Mouse (Mus musculus) NIH3T3 (cell line): ENCODE results near the gene Nsrp1.
A peak's percentile ranks its signal among the peaks of the same experiment; 100 is the strongest.
"Not testable (repeated sequence)": the region's sequence is repeated elsewhere in the genome, so short reads cannot be mapped to it uniquely, and the experiment has no call there.

Source experiments
- DNase-seq: peaks from one replicate; pipeline ENCODE4 v3.0.0-alpha.2; 2012; ENCODE audit warnings: low read depth

Nsrp1 gene

DNA sequence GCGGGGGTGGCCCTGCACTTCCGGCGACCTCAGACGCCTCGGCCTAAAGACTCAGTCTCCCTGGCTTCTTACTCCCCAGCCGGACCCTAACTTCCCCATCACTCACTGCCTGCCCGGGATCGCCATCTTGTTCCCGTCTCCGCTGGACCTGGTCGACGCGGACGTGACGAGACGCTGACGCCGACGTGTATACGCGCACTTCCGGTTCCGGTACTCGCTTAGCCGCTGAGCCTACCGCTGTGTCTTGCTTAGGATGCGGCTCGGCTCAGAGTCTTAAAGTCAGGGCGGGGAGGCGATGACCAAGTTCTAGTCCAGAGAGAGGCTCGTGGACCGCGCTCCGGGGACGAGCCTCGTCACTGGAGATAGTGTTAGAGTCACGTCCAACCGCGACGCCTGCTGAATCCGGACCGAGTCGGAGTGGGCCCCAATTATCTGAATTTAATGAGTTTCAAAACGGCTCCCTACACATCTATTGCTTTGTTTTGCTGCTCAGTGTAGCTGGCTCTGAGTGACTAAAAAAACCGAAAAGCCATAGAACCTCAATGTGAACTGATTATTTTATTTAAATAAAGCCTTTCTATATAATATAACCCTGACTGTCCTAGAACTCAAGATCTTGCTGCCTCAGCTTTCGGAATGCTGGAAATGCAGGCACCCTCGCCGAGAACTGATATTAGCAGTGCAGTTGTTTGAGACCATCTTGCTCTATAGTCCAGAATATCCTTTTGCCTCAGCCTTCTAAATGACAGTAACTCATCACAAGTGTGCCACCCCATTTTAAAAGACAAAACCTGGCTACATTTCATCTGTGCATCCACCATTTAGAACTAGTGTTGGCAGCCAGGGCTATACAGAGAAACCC is at the start of gene Nsrp1:
Nsrp1 (minus strand) TSS at position 163 of the 862 bp plus-strand sequence.
- peak; percentile 96 for DNase-seq

DNA sequence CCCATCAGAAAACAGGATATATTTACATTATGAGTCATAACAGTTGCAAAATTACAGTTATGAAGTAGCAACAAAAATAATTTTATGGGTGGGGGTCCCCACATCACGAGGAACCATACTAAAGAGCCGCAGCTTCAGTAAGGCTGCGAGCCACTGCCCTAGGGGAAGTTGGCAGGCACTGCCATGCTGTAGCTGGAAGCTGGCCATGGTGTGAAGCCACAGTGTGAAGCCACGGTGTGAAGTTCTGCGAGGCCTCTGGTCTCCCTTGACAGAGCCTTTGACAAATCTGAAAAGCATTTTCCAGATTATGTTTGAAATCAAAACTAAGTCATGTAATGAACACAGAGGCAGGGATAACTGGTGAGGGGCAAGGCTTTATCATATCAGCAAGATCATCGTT is 32.9 kb upstream of the Nsrp1 start:
- no peak for DNase-seq

DNA sequence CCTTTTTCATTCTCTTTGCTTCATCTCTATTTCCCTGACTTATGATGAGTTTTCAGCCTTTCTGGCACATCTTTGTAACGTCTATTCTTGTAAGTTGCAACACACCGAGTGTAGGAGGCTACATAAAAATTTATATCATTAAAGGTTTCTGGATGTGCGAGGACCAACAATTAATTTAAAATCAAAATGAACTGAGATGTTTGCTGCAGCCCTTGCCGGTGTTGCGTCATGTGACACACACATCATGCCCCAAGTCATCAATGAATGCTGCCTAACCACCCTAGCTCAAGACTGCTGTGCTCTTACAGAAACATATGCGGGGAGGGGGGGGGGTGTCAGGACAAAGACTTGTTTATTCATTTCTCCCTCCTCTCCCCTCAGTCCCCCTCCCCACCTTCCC is 30.2 kb upstream of the Nsrp1 start:
- no peak for DNase-seq

DNA sequence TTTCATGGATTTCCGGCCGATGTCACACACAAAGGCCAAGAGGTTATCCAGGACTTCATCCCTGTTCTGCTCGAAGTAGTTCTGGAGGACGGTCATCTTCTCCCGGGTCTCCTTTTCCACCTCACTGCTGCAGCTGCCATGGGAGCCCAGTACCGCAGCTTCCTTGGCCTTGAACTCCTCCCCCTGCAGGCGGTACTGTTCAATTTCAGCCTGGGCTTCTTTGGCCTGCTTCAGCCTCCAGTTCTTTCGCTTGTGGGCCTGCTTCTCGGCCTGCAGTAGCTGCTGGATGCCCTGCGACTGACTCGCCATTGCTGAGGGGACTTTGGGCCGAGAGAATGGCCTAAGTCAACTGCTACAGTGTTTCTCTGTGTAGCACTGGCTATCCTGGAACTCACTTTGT is 29.6 kb upstream of the Nsrp1 start:
- not testable (repeated sequence) for DNase-seq

DNA sequence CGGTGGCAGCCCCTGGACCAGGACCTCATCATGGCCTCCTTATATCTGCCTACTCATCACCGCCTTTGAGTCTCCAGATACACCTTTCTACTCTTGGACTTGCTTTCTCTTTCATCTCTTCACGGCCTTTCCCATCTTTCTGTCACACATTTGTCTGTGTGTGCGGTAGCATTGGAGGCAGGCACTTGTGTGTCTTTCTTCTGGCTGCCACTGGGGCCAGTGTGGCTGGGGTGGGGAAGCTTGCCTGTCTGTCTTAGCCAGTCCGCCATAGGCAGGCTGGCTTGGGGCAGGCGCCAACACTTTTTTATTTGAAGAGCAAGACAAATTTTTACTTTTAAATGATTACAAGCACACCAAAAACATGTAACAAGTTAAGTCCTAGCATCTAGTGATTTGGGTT is 28.7 kb upstream of the Nsrp1 start:
- DNase-seq: no peak

DNA sequence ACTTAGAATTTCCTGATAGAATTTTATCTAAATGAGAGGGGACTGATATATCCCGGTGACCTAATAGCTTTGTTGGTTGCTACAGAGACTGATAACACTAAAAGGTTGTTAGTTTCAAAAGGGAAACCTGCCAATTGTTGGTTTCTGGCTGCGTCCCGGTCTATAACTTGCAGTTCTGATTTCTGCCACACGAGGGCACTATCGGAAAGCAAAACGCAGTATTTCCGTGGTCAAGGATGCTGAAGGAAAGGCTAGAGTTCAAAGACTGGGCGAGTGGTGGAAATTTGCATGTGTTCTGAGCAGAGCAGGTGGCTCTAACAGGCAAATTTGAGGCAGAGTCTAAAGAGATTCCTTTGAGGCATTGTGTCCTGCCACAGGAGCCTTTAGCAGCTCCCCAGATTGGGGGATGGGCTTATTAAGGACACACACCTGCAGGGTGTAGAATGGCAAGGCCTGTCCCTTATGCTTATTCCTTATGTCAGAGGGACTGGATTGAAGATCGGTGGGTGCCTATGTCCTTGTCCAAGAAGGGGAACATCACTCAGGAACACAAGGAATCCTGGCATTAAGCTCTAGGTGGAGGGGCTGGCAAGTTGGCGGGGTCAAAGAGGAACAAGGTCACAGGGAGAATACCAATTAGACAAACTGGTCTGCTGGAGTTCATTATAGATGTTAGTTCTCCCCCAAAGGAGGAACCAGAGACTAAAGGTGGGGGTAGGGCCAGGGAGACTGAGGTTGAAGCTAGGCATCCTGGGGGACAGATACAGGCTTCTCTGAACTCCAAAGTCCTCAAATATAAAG is 22.1 kb upstream of the Nsrp1 start:
- peak; percentile 86 for DNase-seq

DNA sequence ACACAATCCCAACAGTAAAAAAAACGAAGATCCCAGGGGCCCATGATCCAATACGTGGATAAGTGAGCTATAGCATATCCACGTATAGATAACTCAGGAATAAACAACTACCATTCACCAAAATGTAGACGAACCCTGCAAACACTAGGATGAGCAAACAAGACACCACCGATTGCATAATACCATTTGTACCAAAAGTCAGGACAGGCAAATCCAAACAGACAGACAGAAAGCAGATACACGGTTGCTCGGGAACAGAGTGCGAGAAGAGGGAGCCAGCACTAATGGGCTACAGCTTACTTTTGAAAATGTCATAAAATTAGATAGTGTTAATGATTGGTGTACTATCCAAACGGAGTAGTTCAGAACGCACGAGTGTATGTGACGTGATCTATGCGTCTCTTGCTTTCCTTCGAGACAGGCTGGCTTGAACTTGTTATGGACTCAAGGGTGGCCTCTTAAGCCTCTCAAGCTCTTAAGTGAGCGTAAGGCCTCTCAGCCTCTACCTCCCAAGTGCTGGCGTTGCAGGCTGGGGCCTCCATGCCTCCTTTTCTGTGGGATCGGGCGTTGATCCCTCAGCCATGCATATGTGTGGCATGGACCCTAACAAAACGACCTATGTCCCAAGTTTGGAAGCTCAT is 20.2 kb upstream of the Nsrp1 start:
- no peak for DNase-seq

DNA sequence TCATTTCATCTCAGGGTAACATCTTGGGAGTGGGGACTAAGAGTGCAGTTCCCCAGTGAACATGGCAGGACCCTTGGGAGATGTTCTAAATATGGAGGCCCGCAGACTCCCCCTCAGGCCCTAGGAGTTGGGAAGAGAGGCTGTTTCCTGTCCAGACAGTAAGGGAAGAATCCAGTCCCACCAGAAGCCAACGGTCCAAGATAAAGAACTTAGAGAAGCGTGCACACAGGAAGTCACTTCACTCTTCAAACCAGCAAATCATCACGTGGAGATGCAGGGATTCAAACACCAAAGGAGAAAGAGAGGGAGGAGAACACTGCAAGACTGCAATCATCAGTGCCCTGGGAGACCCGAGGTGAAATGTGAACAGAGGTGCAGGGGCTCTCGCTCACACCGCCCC is 18.8 kb upstream of the Nsrp1 start:
- no peak for DNase-seq

DNA sequence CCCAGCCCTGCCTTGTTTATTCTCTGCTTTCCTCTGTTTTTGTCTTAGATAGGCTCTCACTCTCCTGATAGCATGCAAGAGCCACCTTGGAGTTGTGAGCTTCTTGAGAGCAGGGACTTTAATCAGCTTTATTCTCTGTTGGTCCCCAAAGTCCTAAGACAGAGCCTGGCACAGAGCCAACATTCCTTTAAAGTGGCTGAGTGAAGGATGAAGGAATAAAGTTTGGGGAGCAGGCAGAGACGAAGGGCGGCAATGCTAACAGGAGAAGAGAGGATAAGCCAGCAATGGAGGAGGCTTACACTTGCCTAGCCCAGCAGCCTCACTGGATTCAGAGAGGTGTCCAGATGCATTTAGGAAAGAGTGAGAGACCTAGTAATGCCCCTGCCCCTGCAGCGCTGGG is 18.3 kb upstream of the Nsrp1 start:
- no peak for DNase-seq

DNA sequence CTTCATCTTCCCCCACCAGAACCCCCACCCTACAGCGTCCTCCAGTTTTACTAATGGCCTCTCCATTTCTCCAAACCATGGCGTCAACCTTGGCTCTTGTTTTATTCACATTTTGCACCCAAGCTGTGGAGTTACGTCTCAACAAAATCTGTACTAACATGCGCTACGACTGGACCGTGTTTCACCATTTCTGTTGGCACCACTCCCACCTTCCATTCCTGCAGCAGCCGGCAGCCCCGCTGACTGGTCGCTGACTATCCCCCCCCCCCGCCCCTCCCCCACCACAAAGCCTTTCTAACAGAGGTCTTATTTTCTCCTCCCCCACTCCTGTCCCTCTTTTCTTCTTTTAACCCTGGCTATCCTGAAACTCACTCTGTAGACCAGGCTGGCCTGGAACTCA is 17.0 kb upstream of the Nsrp1 start:
- no peak for DNase-seq

DNA sequence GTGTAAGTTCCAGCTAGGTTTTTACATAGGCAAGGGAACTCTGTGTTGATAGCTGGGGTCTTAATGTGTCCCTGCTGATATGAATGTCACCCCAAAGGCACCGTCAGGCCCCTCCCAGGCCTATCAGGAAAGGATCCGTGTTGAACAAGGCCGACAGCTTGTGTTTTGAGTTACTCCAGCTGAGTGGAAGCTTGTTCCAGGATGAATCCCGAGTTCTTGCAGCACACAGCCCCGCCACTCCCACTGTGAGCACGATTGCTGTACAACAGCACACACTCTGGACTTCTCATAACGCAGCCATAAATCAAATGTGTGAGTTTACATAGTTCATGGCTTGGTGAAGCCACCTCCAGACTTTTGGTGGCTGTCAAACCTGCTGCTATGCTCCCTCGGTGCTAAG is 15.9 kb upstream of the Nsrp1 start:
- DNase-seq: no peak

DNA sequence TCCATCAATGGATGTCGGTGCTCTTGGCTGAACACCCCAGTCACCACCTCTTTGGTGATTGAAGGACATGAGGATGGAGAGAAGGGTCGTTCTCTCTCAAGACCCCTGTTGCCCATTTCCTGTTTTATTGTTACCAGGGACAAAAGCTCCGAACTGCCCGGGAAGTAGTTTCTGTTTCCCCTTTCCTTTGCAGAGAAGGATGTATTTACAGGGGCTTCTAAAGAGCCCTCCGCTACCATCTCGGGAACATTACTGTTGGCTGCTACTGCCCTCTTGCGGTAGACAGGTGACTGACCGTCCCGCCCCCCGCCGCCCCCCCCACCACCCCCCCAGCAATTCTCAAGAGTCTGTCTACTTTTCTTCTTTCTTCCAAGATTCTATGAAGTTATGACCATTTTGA is 15.0 kb upstream of the Nsrp1 start:
- DNase-seq: peak; percentile 72

DNA sequence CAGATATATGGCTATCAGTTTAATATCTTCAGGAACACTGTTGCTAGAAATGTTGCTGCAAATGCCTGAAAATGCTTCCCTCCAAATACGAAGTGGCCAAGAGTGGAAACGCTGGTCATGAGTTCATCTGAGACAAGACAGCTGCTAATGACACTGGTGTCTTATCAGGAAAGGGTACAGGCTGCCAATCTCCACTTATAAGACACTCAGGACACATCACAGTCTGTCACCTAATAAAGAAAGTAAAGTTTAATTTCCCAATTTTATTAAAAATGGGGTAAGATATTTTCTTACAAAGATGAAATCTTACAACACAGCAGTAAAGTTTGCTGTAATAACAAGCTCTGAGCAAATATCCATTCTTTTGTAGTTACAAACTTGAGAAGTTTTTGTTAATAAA is 10.9 kb upstream of the Nsrp1 start:
- no peak for DNase-seq

DNA sequence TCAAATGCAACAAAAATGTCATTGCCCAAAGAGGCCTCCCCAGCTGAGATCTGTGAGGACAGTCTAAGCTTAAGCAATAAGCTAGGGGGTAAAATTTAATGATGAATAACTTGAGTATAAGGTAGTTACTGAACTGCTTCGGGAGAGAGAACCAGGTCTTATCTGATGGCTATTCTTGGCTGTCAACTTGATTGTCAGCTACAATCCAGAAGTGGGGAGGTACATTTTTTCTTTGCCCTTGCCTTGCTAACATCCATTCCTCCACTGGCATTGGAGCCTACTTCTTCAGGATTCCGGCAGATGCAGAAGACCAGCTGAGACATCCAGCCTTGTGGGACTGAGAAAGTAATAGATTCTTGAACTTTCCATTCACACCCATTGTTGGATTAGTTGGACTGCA is 8.8 kb upstream of the Nsrp1 start:
- DNase-seq: no peak

DNA sequence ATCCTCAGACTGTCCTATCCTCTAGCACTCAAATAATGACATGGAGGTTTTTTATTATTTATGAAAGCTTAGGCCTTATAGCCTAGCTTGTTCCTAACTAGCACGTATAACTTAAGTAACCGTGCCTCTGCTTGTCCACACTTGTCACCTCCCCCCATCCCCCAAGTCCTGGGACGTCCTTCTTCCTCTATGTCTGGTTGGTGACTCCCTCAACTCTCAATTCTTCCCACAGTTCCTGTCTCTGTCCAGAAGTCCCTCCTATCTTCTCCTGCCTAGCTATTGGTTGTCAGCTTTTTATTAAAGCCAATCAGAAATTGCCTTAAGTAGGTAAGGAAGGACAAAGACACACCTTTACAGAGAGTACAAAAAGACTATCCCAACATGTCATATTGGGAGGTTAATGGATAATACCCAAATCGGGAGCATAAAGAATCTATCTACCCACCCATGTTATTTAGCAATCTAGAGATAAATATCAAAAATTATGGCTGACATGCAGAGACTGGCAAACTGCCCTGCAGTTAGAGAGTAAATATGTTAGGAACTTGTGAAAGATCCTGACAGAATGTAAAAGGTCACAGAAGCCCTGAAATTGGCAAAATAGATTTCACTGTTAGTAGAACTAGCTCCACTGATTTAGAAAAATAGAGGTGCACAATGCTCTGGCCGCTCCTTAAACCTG is 5.9 kb upstream of the Nsrp1 start:
- peak; percentile 19 for DNase-seq

DNA sequence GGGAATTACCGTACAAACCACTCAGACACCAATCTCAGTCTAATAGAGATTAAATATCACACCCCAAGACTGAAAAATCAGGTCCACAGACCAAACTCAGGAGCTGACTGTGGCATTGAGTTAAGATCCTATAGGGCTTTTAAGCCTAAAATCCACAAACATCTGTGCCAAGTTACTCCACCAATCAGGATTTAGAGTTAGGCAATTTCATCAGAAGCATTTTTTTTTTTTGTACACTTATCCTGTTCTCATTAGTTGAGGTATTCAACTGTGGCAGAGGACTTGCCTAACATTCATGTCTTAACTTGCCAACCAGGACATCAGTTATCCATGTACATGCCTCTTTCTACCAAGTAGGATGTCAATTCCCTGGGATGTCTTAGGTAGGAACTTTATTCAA is 1.1 kb upstream of the Nsrp1 start:
- DNase-seq: no peak

DNA sequence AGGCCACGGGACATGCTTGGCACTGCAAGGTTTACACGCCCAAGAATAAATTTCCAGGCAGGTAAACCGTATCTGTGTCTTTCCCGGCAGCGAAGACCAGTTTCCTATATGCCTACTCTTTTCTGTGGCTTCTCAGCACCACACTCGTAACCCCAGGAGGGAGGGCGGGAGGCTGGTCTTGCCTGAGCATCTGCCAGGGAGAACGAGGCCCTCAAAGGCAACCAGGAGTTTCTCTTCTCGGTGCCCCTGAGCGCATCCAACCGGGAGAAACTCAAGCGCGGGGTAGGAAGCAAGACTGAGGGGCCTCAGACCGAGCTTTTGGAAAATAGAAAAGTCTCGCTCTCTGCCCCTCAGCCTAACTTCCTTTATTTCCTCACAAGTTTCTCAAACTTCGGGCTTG is 443 bp downstream of the Nsrp1 start:
- DNase-seq: peak; percentile 47

DNA sequence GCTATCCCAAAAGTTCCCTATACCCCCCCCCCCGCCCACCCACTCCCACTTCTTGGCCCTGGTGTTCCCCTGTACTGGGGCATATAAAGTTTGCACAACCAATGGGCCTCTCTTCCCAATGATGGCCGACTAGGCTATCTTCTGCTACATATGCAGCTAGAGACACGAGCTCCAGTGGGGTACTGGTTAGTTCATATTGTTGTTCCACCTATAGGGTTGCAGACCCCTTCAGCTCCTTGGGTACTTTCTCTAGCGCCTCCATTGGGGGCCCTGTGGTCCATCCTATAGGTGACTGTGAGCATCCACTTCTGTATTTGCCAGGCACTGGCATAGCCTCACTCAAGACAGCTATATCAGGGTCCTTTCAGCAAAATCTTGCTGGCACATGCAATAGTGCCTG is 904 bp downstream of the Nsrp1 start:
- not testable (repeated sequence) for DNase-seq

DNA sequence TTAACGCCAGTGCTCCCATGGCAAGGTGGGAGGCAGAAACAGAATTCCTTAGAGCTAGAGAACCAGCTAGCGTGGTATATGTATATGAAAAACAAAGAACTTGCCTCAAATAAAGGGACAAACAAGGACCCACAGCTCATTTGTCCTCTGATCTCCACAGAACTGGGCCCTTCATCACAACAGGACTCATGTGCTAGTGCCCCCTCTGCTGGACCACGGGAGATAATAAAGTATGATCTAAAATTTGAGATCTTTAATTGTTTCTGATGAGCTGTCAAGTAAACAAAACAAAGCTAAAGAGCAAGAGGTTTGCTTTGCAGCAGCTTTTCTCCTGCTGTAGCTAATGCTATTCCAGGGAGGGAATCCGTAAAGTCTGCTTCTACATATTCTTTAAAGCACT is 7.5 kb downstream of the Nsrp1 start:
- peak; percentile 64 for DNase-seq

DNA sequence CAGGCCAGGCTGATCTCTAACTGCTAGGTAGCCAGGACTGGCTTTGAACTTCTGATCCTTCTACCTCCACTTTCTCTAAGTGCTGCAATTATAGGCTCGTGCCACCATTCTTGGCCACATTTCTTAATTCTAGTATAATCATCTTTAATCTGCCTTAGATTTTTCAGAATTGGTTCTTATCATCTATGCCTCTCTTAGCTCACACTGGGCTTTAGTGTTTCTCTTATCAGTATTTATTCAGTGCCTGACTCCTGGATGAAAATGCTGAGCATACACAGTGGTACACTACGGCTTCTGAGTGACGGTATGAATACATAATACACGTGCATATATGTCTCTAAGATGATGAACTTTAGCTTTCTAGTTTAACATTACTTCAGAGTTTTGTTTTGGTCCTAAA is 9.4 kb downstream of the Nsrp1 start:
- no peak for DNase-seq

DNA sequence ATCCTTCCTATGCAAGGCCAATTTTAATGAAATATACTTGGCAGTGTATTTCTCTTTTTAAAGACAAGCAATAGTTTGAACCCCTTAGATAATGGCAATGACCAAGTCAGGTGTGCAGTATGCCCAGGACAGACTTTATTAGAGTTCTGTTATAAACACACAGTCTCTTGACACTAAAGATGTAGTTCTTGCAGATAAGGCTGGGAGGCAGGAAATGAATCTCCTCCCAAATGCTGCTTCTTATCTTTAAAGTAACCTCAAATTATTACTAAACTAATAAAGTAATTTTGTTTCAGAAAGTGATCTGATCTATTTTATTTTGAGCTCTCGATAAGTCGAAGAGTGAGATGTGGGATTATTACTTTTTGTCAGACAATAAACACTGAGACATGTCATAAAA is 14.8 kb downstream of the Nsrp1 start:
- no peak for DNase-seq

DNA sequence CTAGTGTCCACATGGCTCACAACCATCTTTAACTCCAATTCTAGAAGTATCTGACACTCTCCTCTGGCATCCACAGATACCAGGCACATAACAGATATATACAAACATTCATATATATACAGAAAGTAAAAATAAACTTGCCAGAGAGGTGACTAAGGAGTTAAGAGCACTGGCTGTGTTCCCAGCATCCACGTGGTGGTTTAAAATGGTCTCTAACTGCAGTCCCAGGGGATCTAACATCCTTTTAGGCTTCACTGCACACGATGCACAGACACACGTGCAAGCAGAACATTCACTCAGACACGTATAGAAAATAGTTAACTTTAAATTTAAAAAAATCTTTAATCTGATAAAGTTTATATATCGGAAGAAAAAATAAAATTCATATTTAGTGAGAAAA is 16.3 kb downstream of the Nsrp1 start:
- peak; percentile 91 for DNase-seq
